Mouse (Mus musculus): ENCODE measurements around the gene Tarbp1.
"Not testable (repeated sequence)": the region's sequence is repeated elsewhere in the genome, so short reads cannot be mapped to it uniquely, and the experiment has no call there.

Gene Tarbp1

DNA sequence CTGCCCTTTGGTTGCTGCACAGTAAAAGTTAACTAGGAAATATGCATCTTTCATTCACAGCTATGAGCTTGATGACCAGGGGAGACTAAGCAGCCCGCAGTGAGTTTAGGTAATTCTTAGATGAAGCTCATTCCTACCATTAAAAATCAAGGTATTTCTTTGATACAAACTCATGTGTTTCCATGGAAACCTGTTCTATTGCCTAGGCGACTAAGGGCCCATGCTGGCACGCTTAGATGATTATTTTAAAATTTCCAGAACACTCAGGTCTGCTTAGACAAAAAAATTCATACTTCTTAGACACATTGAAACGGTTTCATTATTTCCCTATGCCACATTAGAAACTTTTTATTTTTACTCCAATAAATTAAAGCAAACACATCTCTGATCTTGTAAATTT is 69.8 kb downstream of the Tarbp1 start:
- no peaks in the 10 kb centered on the region for H3K9me3 ChIP-seq (ENCODE audit: low read length)
- no peak overlapping the region for H3K4me3 ChIP-seq (replicated peaks; ENCODE audit: low read length)
- no peaks in the 10 kb centered on the region for H3K36me3 ChIP-seq (ENCODE audit: insufficient read depth, low read length)
- TF ChIP-seq POU5F1 (IDR thresholded peaks at IDR 0.05; ENCODE audit: borderline replicate concordance, low read length) (no peak), NANOG (IDR thresholded peaks at IDR 0.05; ENCODE audit: borderline replicate concordance, low read length) (no peak)
- H3K27me3 ChIP-seq (ENCODE audit: insufficient read depth, low read length), result peaks cover 14% of the 10 kb centered on the region
- peaks cover 3% of the 10 kb centered on the region for H3K4me1 ChIP-seq (replicated peaks; ENCODE audit: low read depth, low read length)

DNA sequence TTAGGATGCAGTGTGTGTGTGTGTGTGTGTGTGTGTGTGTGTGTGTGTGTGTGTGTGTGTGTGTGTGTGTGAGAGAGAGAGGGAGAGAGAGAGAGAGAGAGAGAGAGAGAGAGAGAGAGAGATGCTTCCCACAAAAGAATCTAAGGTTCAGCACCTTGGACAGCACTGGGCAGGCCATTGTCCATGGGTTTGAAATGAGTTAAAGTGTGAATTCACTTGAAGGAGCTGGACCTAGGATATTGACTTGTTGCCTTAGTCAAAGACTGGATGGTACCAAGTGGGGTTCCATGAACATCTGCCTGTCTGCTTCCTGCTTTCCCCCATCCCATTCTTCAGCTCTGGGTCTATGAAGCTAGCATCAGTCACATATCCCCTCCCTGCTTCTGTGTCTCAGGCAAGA is 70.3 kb downstream of the Tarbp1 start:
- not testable (repeated sequence) for H3K9me3 ChIP-seq (ENCODE audit: low read length); H3K36me3 ChIP-seq (ENCODE audit: insufficient read depth, low read length); H3K4me1 ChIP-seq (replicated peaks; ENCODE audit: low read depth, low read length); H3K4me3 ChIP-seq (replicated peaks; ENCODE audit: low read length)
- H3K27me3 ChIP-seq (ENCODE audit: insufficient read depth, low read length), result peaks cover 14% of the 10 kb centered on the region

DNA sequence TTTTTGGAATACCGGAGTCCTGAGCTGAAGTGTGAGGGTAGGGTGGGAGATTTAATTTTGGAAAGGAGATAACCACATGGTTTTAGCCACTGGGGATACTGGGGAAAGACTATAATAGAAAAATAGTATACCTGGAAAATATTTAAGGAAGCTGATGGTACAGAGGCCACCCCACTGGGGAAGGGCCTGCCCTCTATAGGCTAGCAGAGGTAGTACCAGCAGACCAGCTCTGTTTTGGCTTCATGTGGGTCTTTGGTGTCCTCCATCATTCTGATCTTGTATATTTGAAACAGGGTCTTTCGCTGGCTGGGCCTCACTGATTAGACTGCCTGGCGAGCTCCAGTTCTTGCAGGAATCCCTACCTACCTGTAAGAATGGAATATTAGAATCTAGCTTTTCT is 76.5 kb downstream of the Tarbp1 start:
- TF ChIP-seq CTCF (conservative IDR thresholded peaks at IDR 0.05; ENCODE audit: low read length) (peak; percentile 60), POU5F1 (IDR thresholded peaks at IDR 0.05; ENCODE audit: borderline replicate concordance, low read length) (no peak)
- Histone ChIP-seq H3K36me3 (ENCODE audit: insufficient read depth, low read length) (no peaks in the 10 kb centered on the region), H3K4me3 (replicated peaks; ENCODE audit: low read length) (no peak overlapping the region), H3K4me1 (replicated peaks; ENCODE audit: low read depth, low read length) (peaks cover 3% of the 10 kb centered on the region), H3K9me3 (ENCODE audit: low read length) (no peaks in the 10 kb centered on the region), H3K27me3 (ENCODE audit: insufficient read depth, low read length) (peaks cover 11% of the 10 kb centered on the region)

DNA sequence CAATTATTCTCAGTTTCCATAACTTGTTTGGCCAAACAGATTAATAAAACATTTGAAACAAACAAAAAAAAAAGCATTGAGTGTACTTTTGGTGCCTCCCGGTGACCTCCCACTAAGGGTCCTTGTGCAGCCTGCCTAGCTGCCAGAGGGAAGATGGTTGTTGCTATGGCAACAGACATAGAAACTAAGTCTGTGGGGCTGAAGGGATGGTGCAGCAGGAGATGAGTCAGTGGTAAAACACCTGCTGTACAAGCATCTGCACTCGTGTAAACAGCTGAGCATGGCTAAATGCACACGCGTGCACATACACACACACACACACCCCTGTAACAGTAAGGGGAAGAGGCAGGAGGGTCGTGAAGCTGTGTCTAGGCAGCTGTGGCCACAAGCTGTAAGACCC is 78.9 kb downstream of the Tarbp1 start:
- Histone ChIP-seq H3K9me3 (ENCODE audit: low read length) (no peaks in the 10 kb centered on the region), H3K4me3 (replicated peaks; ENCODE audit: low read length) (no peak overlapping the region), H3K27me3 (ENCODE audit: insufficient read depth, low read length) (no peaks in the 10 kb centered on the region; the same call in 1 of the 2 replicates), H3K4me1 (replicated peaks; ENCODE audit: low read depth, low read length) (no peaks in the 10 kb centered on the region), H3K36me3 (ENCODE audit: insufficient read depth, low read length) (no peaks in the 10 kb centered on the region)
- no peak for TF ChIP-seq POU5F1 (IDR thresholded peaks at IDR 0.05; ENCODE audit: borderline replicate concordance, low read length)
- TF ChIP-seq NANOG (IDR thresholded peaks at IDR 0.05; ENCODE audit: borderline replicate concordance, low read length), result no peak

DNA sequence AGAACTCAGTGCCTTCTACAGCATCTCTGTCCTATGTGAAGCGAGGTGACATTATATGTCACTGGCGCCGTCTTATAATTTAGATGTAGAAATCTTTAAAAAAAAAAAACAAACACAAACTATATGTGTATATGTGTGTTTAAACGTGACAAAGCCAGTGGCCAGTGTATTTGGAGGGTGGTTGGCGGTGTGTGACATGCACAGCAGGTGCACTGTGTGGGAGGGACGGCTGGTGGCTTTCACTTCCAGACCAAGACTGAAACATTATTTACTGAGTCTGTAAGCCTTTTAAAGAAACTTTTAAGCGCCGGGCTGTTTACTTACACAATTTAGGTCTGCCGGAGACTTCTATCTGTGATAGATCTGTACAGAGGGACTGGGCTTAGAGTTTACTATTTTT is 79.5 kb downstream of the Tarbp1 start:
- Histone ChIP-seq H3K4me1 (replicated peaks; ENCODE audit: low read depth, low read length) (no peaks in the 10 kb centered on the region), H3K36me3 (ENCODE audit: insufficient read depth, low read length) (no peaks in the 10 kb centered on the region), H3K27me3 (ENCODE audit: insufficient read depth, low read length) (no peaks in the 10 kb centered on the region; the same call in 1 of the 2 replicates), H3K9me3 (ENCODE audit: low read length) (no peaks in the 10 kb centered on the region), H3K4me3 (replicated peaks; ENCODE audit: low read length) (no peak overlapping the region)
- TF ChIP-seq NANOG (IDR thresholded peaks at IDR 0.05; ENCODE audit: borderline replicate concordance, low read length) (no peak), POU5F1 (IDR thresholded peaks at IDR 0.05; ENCODE audit: borderline replicate concordance, low read length) (no peak), CTCF (conservative IDR thresholded peaks at IDR 0.05; ENCODE audit: low read length) (no peak)

DNA sequence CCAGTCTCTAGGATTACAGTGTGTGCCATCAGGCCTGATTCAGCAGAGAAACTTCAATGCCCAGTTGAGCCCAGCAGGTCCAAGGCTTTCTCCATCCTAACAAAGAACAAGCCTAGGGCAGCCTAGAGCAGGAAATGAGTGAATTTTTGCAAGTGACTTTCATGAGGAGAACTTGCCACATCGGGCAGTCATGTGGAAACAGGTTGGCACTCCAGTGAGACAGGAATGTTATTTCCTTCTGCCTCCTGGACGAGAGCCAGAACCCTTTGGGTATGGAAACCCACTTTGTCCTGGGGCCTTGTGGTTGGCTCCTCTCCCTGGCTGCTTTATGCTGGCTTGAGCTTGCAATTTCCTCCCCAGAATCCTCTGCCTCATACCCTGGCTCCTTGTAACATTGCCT is 83.3 kb downstream of the Tarbp1 start:
- Histone ChIP-seq H3K9me3 (ENCODE audit: low read length) (no peaks in the 10 kb centered on the region), H3K4me3 (replicated peaks; ENCODE audit: low read length) (no peak overlapping the region), H3K36me3 (ENCODE audit: insufficient read depth, low read length) (no peaks in the 10 kb centered on the region), H3K4me1 (replicated peaks; ENCODE audit: low read depth, low read length) (no peaks in the 10 kb centered on the region; the same call in 1 of the 2 replicates), H3K27me3 (ENCODE audit: insufficient read depth, low read length) (no peaks in the 10 kb centered on the region; the same call in 1 of the 2 replicates)
- TF ChIP-seq CTCF (conservative IDR thresholded peaks at IDR 0.05; ENCODE audit: low read length) (no peak), NANOG (IDR thresholded peaks at IDR 0.05; ENCODE audit: borderline replicate concordance, low read length) (no peak), POU5F1 (IDR thresholded peaks at IDR 0.05; ENCODE audit: borderline replicate concordance, low read length) (no peak)

DNA sequence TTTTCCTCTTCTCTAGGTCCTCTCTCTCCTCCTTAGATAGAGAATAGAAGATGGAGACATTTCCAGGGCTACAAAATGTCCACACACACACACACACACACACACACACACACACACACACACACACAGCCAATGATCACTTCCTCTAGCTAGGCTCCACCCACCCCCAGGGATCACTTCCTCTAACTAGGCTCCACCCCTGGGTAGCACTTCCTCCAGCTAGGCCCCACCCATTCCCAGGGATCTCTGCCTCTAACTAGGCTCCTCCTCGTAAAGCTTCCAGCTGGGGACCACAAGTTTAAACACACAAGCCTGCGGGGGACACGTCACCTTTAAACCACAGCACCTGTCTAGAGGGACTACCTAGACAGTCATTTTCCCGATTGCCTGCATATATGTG is 87.3 kb downstream of the Tarbp1 start:
- Histone ChIP-seq H3K27me3 (ENCODE audit: insufficient read depth, low read length) (no peaks in the 10 kb centered on the region), H3K36me3 (ENCODE audit: insufficient read depth, low read length) (no peaks in the 10 kb centered on the region), H3K9me3 (ENCODE audit: low read length) (no peaks in the 10 kb centered on the region), H3K4me3 (replicated peaks; ENCODE audit: low read length) (no peak overlapping the region), H3K4me1 (replicated peaks; ENCODE audit: low read depth, low read length) (peaks cover 1% of the 10 kb centered on the region)
- TF ChIP-seq CTCF (conservative IDR thresholded peaks at IDR 0.05; ENCODE audit: low read length), result no peak
- no peak for TF ChIP-seq POU5F1 (IDR thresholded peaks at IDR 0.05; ENCODE audit: borderline replicate concordance, low read length)
- TF ChIP-seq NANOG (IDR thresholded peaks at IDR 0.05; ENCODE audit: borderline replicate concordance, low read length), result no peak

DNA sequence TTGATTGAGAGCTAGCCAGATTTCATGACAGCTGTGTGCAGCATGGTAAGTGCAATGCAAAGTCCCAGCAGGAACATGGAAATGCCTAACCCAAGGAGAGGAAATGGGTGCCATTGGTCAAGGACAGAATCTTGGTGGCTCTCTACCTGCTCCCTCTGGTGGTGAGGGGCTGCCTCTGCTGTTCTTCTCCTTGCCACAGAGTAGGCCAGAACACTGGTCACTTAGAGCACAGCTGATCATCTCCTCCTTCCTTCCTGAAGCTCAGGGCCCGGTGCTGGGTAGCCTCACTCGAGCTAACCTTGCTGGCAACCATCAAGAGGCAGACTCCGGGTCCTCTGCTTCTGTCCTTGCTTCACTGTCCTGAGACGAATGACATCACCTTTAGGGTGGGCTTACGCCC is 92.1 kb downstream of the Tarbp1 start:
- H3K36me3 ChIP-seq (ENCODE audit: insufficient read depth, low read length), result no peaks in the 10 kb centered on the region
- TF ChIP-seq POU5F1 (IDR thresholded peaks at IDR 0.05; ENCODE audit: borderline replicate concordance, low read length) (no peak), NANOG (IDR thresholded peaks at IDR 0.05; ENCODE audit: borderline replicate concordance, low read length) (no peak), CTCF (conservative IDR thresholded peaks at IDR 0.05; ENCODE audit: low read length) (peak; percentile 61)

DNA sequence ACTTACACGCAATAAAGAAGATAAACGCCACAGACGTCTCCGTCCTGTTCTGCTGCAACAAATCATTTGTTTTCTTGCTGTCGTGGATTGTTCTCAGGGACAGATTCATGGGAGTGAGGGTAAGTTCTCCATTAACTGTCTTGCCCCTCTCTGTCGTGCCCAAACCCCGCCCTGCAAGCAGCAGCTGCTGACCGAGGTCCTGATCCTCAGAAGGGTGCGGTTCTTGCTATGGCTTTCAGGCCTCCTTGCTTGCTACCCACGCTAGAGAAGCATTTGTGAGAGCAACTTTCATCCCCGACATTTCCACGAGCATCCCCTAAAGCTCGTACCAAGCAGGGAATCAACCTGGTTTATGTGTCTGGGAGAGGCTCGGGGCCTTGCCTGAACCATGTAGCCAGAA is 92.6 kb downstream of the Tarbp1 start:
- Histone ChIP-seq H3K27me3 (ENCODE audit: insufficient read depth, low read length) (no peaks in the 10 kb centered on the region), H3K9me3 (ENCODE audit: low read length) (no peaks in the 10 kb centered on the region), H3K36me3 (ENCODE audit: insufficient read depth, low read length) (no peaks in the 10 kb centered on the region), H3K4me1 (replicated peaks; ENCODE audit: low read depth, low read length) (peaks cover 7% of the 10 kb centered on the region), H3K4me3 (replicated peaks; ENCODE audit: low read length) (no peak overlapping the region)
- TF ChIP-seq NANOG (IDR thresholded peaks at IDR 0.05; ENCODE audit: borderline replicate concordance, low read length) (no peak), CTCF (conservative IDR thresholded peaks at IDR 0.05; ENCODE audit: low read length) (no peak), POU5F1 (IDR thresholded peaks at IDR 0.05; ENCODE audit: borderline replicate concordance, low read length) (no peak)

More for the DNA sequence above, 92.1 kb downstream of the Tarbp1 start:
- H3K4me3 ChIP-seq (replicated peaks; ENCODE audit: low read length), result no peak overlapping the region
- H3K27me3 ChIP-seq (ENCODE audit: insufficient read depth, low read length), result no peaks in the 10 kb centered on the region
- H3K4me1 ChIP-seq (replicated peaks; ENCODE audit: low read depth, low read length), result peaks cover 7% of the 10 kb centered on the region
- H3K9me3 ChIP-seq (ENCODE audit: low read length), result no peaks in the 10 kb centered on the region

Measured in E14TG2a.4 (cell line).